Mouse (Mus musculus) liver, embryonic 14.5 days (tissue): Measurements from ENCODE around the gene Ngdn.

ENCODE experiments used
- CTCF ChIP-seq: IDR thresholded peaks from 2 replicates; pipeline ENCODE4 v1.5.1; 2016; ENCODE audit warnings: antibody characterized with exemption, low read depth, control low read depth
- EP300 ChIP-seq: IDR thresholded peaks from 2 replicates; pipeline ENCODE4 v1.6.1; 2016; ENCODE audit warnings: antibody characterized with exemption, low read depth

- TF ChIP-seq CTCF (no peak), EP300 (no peak)
Measured at GRCm38 (mm10) chr14:55003878-55004855, 11.1 kb upstream of the Ngdn start.
